Mouse (Mus musculus) embryonic facial prominence, embryonic 14.5 days (tissue): ENCODE data around the gene Smc3. TPM values are rescaled to one million over a fixed set of nuclear protein-coding genes. Genes with fewer than 3 reads are reported as not detected.
"Not testable (repeated sequence)": the region's sequence is repeated elsewhere in the genome, so short reads cannot be mapped to it uniquely, and the experiment has no call there.

Source experiments
- ATAC-seq: fragments of 200-750 bp; cut with Nextera tagmentation; 2 replicates; pipeline ENCODE4 v1.8.0; 2017; ENCODE audit warnings: low read depth, moderate number of reproducible peaks, moderate TSS enrichment
- DNase-seq: peaks from one replicate; pipeline ENCODE4 v3.0.0-alpha.2; 2015; ENCODE audit warnings: low spot score
- H3K27ac ChIP-seq: fragments of 300-500 bp; sonication (generic); replicated peaks from 2 replicates; pipeline ENCODE4 v1.5.1; 2014; ENCODE audit warnings: low read depth, mild to moderate bottlenecking, low read length, moderate library complexity
- H3K27me3 ChIP-seq: fragments of 300-500 bp; sonication (generic); replicated peaks from 2 replicates; pipeline ENCODE4 v1.6.1; 2014; ENCODE audit warnings: low read length; ENCODE audit not compliant: control insufficient read depth, insufficient read depth
- H3K36me3 ChIP-seq: fragments of 300-500 bp; sonication (generic); 2 replicates; pipeline ENCODE4 v1.6.1; 2014; ENCODE audit warnings: low read length, mixed read lengths; ENCODE audit not compliant: control insufficient read depth, insufficient read depth
- H3K4me1 ChIP-seq: fragments of 300-500 bp; sonication (generic); 2 replicates; pipeline ENCODE4 v1.6.1; 2014; ENCODE audit warnings: antibody characterized with exemption, low read length; ENCODE audit not compliant: control insufficient read depth, insufficient read depth
- H3K4me2 ChIP-seq: fragments of 300-500 bp; sonication (generic); 2 replicates; pipeline ENCODE4 v1.6.1; 2014; ENCODE audit warnings: low read depth, mild to moderate bottlenecking, low read length, moderate library complexity, mixed read lengths
- H3K4me3 ChIP-seq: fragments of 300-500 bp; sonication (generic); 2 replicates; pipeline ENCODE4 v1.5.1; 2014; ENCODE audit warnings: low read depth, mild to moderate bottlenecking, low read length
- H3K9ac ChIP-seq: fragments of 300-500 bp; sonication (generic); 2 replicates; pipeline ENCODE4 v1.6.1; 2014; ENCODE audit warnings: low read depth, mild to moderate bottlenecking, low read length, moderate library complexity, mixed read lengths
- H3K9me3 ChIP-seq: fragments of 300-500 bp; sonication (generic); 2 replicates; pipeline ENCODE4 v1.6.1; 2016; ENCODE audit warnings: low read length; ENCODE audit not compliant: control insufficient read depth
- WGBS: fragments of 180-500 bp; shearing (Covaris S2); extraction: QIAGEN DNeasy Blood & Tissue Kit; methylation state at CpG from one replicate; pipeline ENCODE4 v1.1.7; 2014; 5-methylcytosine and 5-hydroxymethylcytosine counted together
- polyA plus RNA-seq: library from polyadenylated mRNA; unstranded; fragments of >200 nt; fragmentation: Nextera tagmentation; extraction: Ambion mirVana; gene quantifications from 2 replicates; pipeline ENCODE4 v1.2.1, GENCODE M21; 2014

The Smc3 gene
- polyA plus RNA-seq, 1 experiment from 2014 or later = 58.4 TPM

DNA sequence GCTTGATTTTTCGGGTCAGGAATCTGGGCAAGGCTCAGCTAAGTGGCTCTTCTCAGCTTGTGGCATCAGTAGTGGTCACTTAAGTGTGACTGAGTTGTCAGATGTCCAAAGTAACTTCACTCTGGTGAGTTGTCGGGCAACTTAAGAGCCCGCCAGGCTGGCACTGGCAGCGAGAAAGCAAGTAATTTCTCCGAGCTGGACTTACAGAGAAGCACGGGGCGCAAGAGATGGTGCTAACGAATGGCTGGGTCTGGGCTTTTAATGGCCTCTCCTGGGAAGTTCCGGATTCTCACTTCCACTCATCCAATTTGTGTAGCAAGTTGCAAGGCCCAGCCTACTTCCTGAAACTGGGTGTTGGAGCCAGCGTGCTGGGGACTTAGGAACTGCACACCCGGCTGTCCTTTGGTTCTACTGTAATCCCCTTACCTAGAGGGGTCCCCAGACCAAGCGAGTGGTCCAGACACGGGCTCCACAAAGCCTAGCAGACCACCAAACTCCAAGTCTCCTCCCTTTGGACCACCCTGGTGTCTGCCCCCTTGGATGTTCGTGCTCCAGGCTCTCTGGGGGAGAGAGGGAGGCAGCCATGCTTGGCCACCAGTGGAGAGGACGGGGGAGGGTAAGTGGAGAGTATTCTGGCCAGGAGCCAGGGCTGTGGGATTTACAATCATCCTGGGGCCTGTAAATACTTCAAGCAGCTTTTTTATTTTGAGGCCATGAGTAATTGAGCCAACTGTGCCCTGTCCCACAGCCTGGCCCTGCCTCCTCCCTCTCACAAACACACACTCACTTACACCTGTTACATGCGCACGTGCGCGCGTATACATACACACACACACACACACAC is 53.6 kb downstream of the Smc3 start:
- 58% methylated on average over 19 of the region's 20 CpGs for WGBS

DNA sequence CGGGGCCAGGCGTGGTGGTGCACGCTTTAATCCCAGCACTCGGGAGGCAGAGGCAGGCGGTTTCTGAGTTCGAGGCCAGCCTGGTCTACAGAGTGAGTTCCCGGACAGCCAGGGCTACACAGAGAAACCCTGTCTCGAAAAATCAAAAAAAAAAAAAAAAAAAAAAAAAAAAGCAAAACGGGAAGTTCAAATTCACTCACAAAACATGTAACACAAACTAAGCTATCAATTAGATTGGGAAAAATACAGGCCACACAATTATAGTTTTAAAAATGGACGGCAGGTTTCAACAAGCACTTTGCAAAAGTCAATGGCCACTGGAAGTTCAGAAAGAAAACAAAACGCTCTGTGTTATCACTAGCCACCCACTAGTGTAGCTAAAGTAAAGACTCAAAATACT is 56.2 kb downstream of the Smc3 start:
- not testable (repeated sequence) for H3K36me3 ChIP-seq, DNase-seq, ATAC-seq, H3K27me3 ChIP-seq, H3K27ac ChIP-seq, H3K9me3 ChIP-seq, H3K9ac ChIP-seq, H3K4me3 ChIP-seq, H3K4me2 ChIP-seq
- peaks cover 19% of the 10 kb centered on the region for H3K4me1 ChIP-seq
- WGBS = 89% methylated on average over 11 of the region's 11 CpGs

More for the DNA sequence above, 53.6 kb downstream of the Smc3 start:
- peak; percentile 67 for ATAC-seq
- no peak overlapping the region; the same call in none of the 2 replicates for H3K9ac ChIP-seq
- peaks cover 6% of the 10 kb centered on the region; the same call in 1 of the 2 replicates for H3K36me3 ChIP-seq
- no peak overlapping the region for H3K4me3 ChIP-seq
- H3K4me2 ChIP-seq = no peak overlapping the region
- peaks cover 19% of the 10 kb centered on the region for H3K4me1 ChIP-seq
- H3K27ac ChIP-seq = no peak overlapping the region; the same call in 1 of the 2 replicates
- H3K27me3 ChIP-seq = no peaks in the 10 kb centered on the region
- H3K9me3 ChIP-seq = no peaks in the 10 kb centered on the region
- DNase-seq = peak; percentile 84

DNA sequence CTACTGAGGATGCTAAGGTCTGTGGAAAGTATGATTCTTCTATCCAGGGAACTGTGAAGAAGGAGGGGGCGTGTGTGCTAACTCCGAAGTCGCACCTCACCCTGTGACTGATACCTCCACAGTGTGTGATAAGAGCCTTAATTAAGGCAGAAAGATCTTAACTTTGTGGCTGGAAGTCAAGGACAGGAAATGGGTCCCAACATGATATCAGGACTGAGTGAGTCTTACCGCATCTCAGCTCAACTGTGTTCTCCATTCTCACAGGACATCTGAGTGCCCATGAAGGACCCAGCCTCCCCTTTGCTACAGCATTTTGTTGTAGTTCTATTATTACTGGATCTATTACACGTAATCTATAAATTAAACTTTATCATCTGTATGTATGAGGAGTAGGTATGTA is 57.2 kb downstream of the Smc3 start:
- no peak overlapping the region for H3K4me3 ChIP-seq
- no peaks in the 10 kb centered on the region for H3K27me3 ChIP-seq
- no peak for ATAC-seq
- H3K9me3 ChIP-seq = no peaks in the 10 kb centered on the region
- no peak for DNase-seq
- peaks cover 17% of the 10 kb centered on the region for H3K4me1 ChIP-seq
- WGBS = 79% methylated on average over 5 of the region's 5 CpGs
- H3K9ac ChIP-seq = no peak overlapping the region
- H3K4me2 ChIP-seq = no peak overlapping the region
- no peaks in the 10 kb centered on the region for H3K36me3 ChIP-seq
- no peak overlapping the region for H3K27ac ChIP-seq

DNA sequence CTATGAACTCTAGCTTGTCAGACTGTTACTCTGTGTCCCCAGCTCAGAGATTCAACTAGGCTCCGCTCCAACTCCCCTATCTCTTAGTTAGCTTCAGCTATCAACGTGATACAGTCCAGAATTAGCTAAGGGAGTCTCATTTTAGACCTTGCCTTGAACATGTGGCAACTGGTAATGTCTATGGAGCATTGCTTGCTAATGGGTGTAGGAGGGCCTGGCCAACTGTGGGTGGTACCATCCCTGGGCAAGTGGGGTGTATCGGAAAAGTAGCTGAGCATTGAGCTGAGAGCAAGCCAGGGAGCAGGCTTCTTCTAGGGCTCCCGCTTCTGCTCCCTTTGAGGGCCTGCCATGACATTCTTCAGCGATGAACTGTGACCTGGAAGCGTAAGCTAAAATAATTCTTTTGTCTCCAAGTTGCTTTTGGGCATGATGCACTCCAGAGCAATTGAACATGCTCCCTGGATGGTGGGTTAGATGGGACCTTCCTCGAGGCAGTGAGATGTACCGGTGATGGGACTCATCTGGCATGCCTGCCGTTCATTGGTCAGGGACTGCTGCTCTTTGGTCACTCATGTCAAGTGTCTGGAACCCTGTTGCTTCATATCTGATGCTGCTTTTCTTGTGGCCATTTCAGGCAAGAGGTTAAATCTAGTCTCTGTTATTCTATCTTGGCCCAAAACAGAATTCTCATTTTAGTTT is 60.7 kb downstream of the Smc3 start:
- no peak overlapping the region for H3K4me2 ChIP-seq
- no peak for DNase-seq
- H3K27ac ChIP-seq = no peak overlapping the region
- 69% methylated on average over 9 of the region's 9 CpGs for WGBS
- ATAC-seq = no peak
- no peak overlapping the region for H3K4me3 ChIP-seq
- H3K9me3 ChIP-seq = no peaks in the 10 kb centered on the region
- H3K9ac ChIP-seq = no peak overlapping the region
- no peaks in the 10 kb centered on the region for H3K4me1 ChIP-seq
- H3K27me3 ChIP-seq = no peaks in the 10 kb centered on the region
- no peaks in the 10 kb centered on the region for H3K36me3 ChIP-seq

DNA sequence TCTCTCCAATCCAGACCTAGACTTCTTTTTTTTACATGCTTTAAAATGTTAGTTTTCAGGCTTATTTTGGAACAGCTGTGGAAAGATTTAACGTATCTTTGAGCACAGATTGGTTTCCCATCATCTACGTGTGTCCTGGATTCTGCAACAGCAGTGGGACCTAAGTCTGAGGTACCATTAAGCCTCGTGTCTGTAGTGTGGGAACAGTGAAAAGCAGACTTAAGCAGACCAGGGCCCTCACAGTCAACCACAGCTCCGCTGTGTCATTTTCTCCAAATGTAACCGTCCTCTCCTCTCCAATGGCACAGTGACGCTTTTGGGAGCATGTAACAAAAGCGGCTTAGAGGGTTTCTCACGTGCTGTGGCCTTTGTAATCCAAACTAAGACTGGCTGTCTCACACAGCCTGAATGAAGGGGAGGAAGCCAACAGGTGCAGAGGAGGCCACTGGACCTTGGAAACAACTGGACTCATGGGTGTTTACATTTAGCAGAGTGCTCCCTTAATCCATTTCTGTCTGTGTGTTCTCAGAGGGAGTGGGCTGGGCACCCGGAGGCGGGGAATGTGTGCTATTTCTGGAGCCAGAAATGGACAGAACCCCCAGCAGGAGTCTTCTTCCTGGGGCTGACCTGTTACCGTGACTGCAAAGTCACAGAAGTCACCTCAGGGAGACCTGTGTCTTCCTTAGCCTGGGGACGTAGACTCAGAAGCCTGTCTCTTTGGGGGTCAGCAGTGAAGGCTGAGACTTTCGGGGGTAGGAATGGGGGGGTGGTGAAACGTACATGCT is 61.9 kb downstream of the Smc3 start:
- peak; percentile 68 for ATAC-seq

DNA sequence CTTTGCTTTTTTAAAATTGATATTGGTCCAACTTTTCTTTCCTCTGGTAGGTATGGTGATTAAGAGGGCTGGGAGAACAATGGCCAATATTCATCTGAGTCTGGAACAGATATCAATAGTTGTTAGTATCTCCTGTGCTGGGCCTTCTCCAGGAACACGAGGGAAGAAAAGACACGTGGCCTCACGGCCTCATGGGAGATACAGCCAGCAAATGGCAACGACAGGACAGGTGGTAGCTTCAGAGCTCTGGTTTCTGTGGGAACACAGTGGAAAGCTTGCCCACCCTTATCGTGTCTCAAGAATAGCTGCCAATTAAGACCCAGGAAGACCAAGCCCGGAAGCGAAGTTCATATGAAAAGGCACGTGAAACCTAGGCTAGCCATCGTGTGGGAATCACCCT is 64.6 kb downstream of the Smc3 start:
- H3K4me2 ChIP-seq = no peak overlapping the region
- H3K9ac ChIP-seq = no peak overlapping the region
- ATAC-seq = no peak
- no peaks in the 10 kb centered on the region for H3K36me3 ChIP-seq
- no peak for DNase-seq
- H3K27me3 ChIP-seq = no peaks in the 10 kb centered on the region
- no peaks in the 10 kb centered on the region for H3K4me1 ChIP-seq
- no peaks in the 10 kb centered on the region for H3K9me3 ChIP-seq
- no peak overlapping the region for H3K27ac ChIP-seq
- no peak overlapping the region for H3K4me3 ChIP-seq
- 90% methylated on average over 9 of the region's 9 CpGs for WGBS

More for the DNA sequence above, 61.9 kb downstream of the Smc3 start:
- no peak overlapping the region for H3K4me2 ChIP-seq
- no peaks in the 10 kb centered on the region for H3K27me3 ChIP-seq
- H3K9ac ChIP-seq = no peak overlapping the region
- no peaks in the 10 kb centered on the region for H3K36me3 ChIP-seq
- peak; percentile 77 for DNase-seq
- H3K4me3 ChIP-seq = no peak overlapping the region
- WGBS = 44% methylated on average over 14 of the region's 14 CpGs
- no peaks in the 10 kb centered on the region for H3K9me3 ChIP-seq
- H3K4me1 ChIP-seq = no peaks in the 10 kb centered on the region
- no peak overlapping the region; the same call in 1 of the 2 replicates for H3K27ac ChIP-seq

DNA sequence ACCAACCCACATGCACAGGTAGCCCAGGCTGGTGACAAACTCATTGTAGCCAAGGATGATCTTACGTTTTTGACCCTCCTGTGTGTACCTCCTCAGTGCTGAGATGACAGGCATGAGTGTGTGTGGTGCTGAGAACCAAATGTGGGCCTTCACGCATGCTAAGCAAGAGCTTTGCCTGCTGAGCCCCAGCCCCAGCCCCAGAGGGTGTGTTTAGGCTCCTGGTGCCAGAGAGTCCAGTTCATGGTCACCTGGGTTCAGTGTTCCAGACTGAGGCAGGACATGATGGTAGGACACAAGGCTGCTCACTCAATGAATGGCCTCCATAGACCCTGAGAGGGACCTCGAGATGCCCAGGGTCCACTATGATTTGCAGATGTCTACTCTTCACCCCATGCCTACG is 65.2 kb downstream of the Smc3 start:
- Histone ChIP-seq H3K27ac (no peak overlapping the region), H3K36me3 (no peaks in the 10 kb centered on the region), H3K9ac (no peak overlapping the region), H3K4me3 (no peak overlapping the region), H3K27me3 (no peaks in the 10 kb centered on the region), H3K4me1 (peaks cover 3% of the 10 kb centered on the region; the same call in 1 of the 2 replicates), H3K9me3 (no peaks in the 10 kb centered on the region), H3K4me2 (no peak overlapping the region)
- ATAC-seq = no peak
- no peak for DNase-seq
- 86% methylated on average over 4 of the region's 4 CpGs for WGBS

DNA sequence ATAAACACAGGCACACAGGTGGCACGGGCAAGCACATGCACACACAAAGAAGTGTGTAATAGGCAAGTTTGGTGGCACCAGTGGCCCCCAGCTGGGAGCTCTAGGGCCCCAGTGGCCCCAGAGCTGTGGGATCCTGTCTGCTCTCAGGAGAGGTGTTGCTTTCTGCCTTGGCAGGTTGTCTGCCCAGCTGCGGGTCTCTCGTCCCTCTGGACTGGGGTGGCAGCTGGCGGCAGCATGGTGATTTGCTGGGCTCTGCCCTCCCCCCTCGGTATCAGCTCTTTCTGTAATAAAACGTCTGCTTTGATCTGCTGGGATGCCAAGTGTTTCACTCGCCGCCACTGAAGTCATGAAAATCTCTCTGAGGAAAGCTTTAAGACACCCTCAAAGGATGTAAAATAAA is 66.5 kb downstream of the Smc3 start:
- Histone ChIP-seq H3K36me3 (no peaks in the 10 kb centered on the region), H3K4me3 (no peak overlapping the region), H3K4me2 (no peak overlapping the region), H3K27me3 (no peaks in the 10 kb centered on the region), H3K4me1 (peaks cover 11% of the 10 kb centered on the region), H3K9me3 (no peaks in the 10 kb centered on the region), H3K9ac (no peak overlapping the region), H3K27ac (no peak overlapping the region)
- 43% methylated on average over 8 of the region's 8 CpGs for WGBS
- ATAC-seq (no peak), DNase-seq (peak; percentile 45)
